Mouse (Mus musculus): Measurements from ENCODE around the gene Zfp11. TPM values are rescaled to one million over a fixed set of nuclear protein-coding genes. Genes with fewer than 3 reads are reported as not detected.
"Not testable (repeated sequence)": the region's sequence is repeated elsewhere in the genome, so short reads cannot be mapped to it uniquely, and the experiment has no call there.

Gene Zfp11
- polyA plus RNA-seq, 1 experiment from 2014 or later = 5.2 TPM

- Histone ChIP-seq H3K27me3 (no peaks in the 10 kb centered on the region), H3K9me3 (replicated peaks) (no peaks in the 10 kb centered on the region), H3K4me1 (0 out of 2 replicates have a peak, but pooled peaks cover 11% of the 10 kb centered on the region), H3K27ac (no peak overlapping the region), H3K36me3 (0 out of 2 replicates have a peak, but pooled peaks cover under 1% of the 10 kb centered on the region), H3K4me2 (no peak overlapping the region), H3K9ac (no peak overlapping the region), H3K4me3 (replicated peaks) (no peak overlapping the region)
- 93% methylated on average over 10 of the region's 10 CpGs for WGBS
- no peak for ATAC-seq (replicated peaks; ENCODE audit: low FRiP score)
Measured at GRCm38 (mm10) chr5:129666271-129666909, 3.5 kb downstream of the Zfp11 start.

- Histone ChIP-seq H3K27me3 (no peaks in the 10 kb centered on the region), H3K9ac (no peak overlapping the region), H3K4me3 (replicated peaks) (no peak overlapping the region), H3K4me1 (0 out of 2 replicates have a peak, but pooled peaks cover 7% of the 10 kb centered on the region), H3K9me3 (replicated peaks) (no peaks in the 10 kb centered on the region), H3K4me2 (no peak overlapping the region), H3K27ac (no peak overlapping the region), H3K36me3 (peaks cover 22% of the 10 kb centered on the region)
- WGBS = 83% methylated on average over 5 of the region's 5 CpGs
- no peak for ATAC-seq (replicated peaks; ENCODE audit: low FRiP score)
Measured at GRCm38 (mm10) chr5:129664090-129664489, 5.8 kb downstream of the Zfp11 start.

- ATAC-seq (replicated peaks; ENCODE audit: low FRiP score) = no peak
- Histone ChIP-seq H3K4me3 (replicated peaks) (no peak overlapping the region), H3K4me1 (no peaks in the 10 kb centered on the region), H3K27ac (no peak overlapping the region), H3K4me2 (no peak overlapping the region), H3K27me3 (no peaks in the 10 kb centered on the region), H3K9me3 (replicated peaks) (no peaks in the 10 kb centered on the region), H3K36me3 (peaks cover 62% of the 10 kb centered on the region), H3K9ac (no peak overlapping the region)
- 93% methylated on average over 15 of the region's 15 CpGs for WGBS
Measured at GRCm38 (mm10) chr5:129657931-129658330, 12.0 kb downstream of the Zfp11 start.

GRCm38 (mm10) chr5:129657016-129657415 is 12.9 kb downstream of the Zfp11 start:
- 98% methylated on average over 10 of the region's 10 CpGs for WGBS
- H3K27ac ChIP-seq = no peak overlapping the region
- H3K9me3 ChIP-seq (replicated peaks) = no peaks in the 10 kb centered on the region
- ATAC-seq (replicated peaks; ENCODE audit: low FRiP score) = no peak
- H3K36me3 ChIP-seq = peaks cover 62% of the 10 kb centered on the region
- no peaks in the 10 kb centered on the region for H3K4me1 ChIP-seq
- H3K4me3 ChIP-seq (replicated peaks) = no peak overlapping the region
- no peaks in the 10 kb centered on the region for H3K27me3 ChIP-seq
- H3K9ac ChIP-seq = no peak overlapping the region
- H3K4me2 ChIP-seq = no peak overlapping the region

- H3K9me3 ChIP-seq (replicated peaks) = no peaks in the 10 kb centered on the region
- H3K27me3 ChIP-seq = no peaks in the 10 kb centered on the region
- no peak overlapping the region for H3K9ac ChIP-seq
- H3K4me2 ChIP-seq = no peak overlapping the region
- WGBS = 93% methylated on average over 5 of the region's 5 CpGs
- H3K4me1 ChIP-seq = no peaks in the 10 kb centered on the region
- no peak overlapping the region for H3K27ac ChIP-seq
- H3K4me3 ChIP-seq (replicated peaks) = no peak overlapping the region
- peaks cover 13% of the 10 kb centered on the region for H3K36me3 ChIP-seq
- ATAC-seq (replicated peaks; ENCODE audit: low FRiP score) = no peak
Measured at GRCm38 (mm10) chr5:129650858-129651257, 19.0 kb downstream of the Zfp11 start.

GRCm38 (mm10) chr5:129632270-129633250 is 37.3 kb downstream of the Zfp11 start:
- H3K4me1 ChIP-seq; H3K9ac ChIP-seq; H3K4me2 ChIP-seq; H3K9me3 ChIP-seq (replicated peaks); H3K27ac ChIP-seq; ATAC-seq (replicated peaks; ENCODE audit: low FRiP score); H3K27me3 ChIP-seq; H3K36me3 ChIP-seq; H3K4me3 ChIP-seq (replicated peaks): not testable (repeated sequence)
- WGBS = 79% methylated on average over 2 of the region's 2 CpGs

GRCm38 (mm10) chr5:129626586-129626985 is 43.3 kb downstream of the Zfp11 start:
- not testable (repeated sequence) for H3K4me1 ChIP-seq; H3K4me2 ChIP-seq; H3K9me3 ChIP-seq (replicated peaks); H3K36me3 ChIP-seq; H3K27me3 ChIP-seq; H3K4me3 ChIP-seq (replicated peaks); ATAC-seq (replicated peaks; ENCODE audit: low FRiP score); H3K9ac ChIP-seq; H3K27ac ChIP-seq
- 63% methylated on average over 4 of the region's 4 CpGs for WGBS

DNA sequence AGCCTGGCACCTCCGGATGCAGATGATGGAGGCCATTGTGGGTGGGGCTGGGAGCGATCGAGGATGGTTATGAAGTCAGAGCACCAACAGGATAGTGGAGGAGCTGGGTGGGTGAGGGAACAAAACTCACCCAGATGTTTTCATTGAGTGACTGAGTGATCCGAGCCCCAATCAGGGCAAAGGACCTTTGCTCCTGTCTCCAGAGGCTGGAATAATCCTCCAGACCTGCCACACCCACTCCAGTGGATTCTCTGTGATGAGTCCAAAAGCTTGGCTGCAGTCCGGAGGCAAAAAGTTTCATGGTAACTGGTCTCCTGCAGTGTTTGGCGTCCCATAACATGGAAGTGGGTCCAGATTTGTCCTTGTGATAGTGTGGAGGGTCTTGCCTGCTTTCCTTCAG is 43.8 kb downstream of the Zfp11 start:
- ATAC-seq (replicated peaks; ENCODE audit: low FRiP score) = no peak
- H3K4me3 ChIP-seq (replicated peaks) = no peak overlapping the region
- no peak overlapping the region for H3K27ac ChIP-seq
- no peaks in the 10 kb centered on the region for H3K4me1 ChIP-seq
- H3K4me2 ChIP-seq = no peak overlapping the region
- no peak overlapping the region for H3K9ac ChIP-seq
- no peaks in the 10 kb centered on the region for H3K27me3 ChIP-seq
- no peaks in the 10 kb centered on the region for H3K36me3 ChIP-seq
- WGBS = 86% methylated on average over 6 of the region's 6 CpGs
- no peaks in the 10 kb centered on the region for H3K9me3 ChIP-seq (replicated peaks)

DNA sequence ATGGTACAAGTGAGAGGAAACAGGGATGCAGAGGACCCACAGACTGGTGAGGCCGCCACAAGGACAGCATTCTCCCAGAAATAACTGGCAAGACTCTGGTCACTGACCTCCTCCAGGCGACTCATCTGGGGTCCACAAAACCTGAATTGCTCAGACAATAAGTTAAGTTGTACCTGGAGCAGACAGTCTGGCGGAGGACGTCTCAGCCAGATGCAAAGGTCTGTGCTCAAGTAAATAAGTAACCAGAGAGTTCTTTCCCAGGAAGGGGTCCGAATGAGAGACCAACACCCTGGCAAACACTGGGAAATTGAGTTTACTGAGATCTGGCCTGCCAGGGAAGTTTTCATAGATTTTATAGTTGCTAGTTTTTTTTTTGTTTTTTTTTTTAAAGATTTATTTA is 48.5 kb downstream of the Zfp11 start:
- no peaks in the 10 kb centered on the region for H3K27me3 ChIP-seq
- H3K27ac ChIP-seq = 0 out of 2 replicates have a peak overlapping the region, but pooled peaks have one; percentile 63
- no peak; the same call in 1 of the 2 replicates for ATAC-seq (replicated peaks; ENCODE audit: low FRiP score)
- no peaks in the 10 kb centered on the region for H3K9me3 ChIP-seq (replicated peaks)
- no peak overlapping the region for H3K9ac ChIP-seq
- 67% methylated on average over 5 of the region's 5 CpGs for WGBS
- no peak overlapping the region for H3K4me2 ChIP-seq
- H3K4me1 ChIP-seq = no peaks in the 10 kb centered on the region
- no peaks in the 10 kb centered on the region for H3K36me3 ChIP-seq
- H3K4me3 ChIP-seq (replicated peaks) = no peak overlapping the region

- not testable (repeated sequence) for ATAC-seq (replicated peaks; ENCODE audit: low FRiP score); H3K27me3 ChIP-seq; H3K4me3 ChIP-seq (replicated peaks); H3K9me3 ChIP-seq (replicated peaks); H3K9ac ChIP-seq; H3K4me2 ChIP-seq; H3K36me3 ChIP-seq; H3K27ac ChIP-seq; H3K4me1 ChIP-seq
- WGBS = 56% methylated on average over 9 of the region's 9 CpGs
Measured at GRCm38 (mm10) chr5:129620600-129620999, 49.3 kb downstream of the Zfp11 start.

DNA sequence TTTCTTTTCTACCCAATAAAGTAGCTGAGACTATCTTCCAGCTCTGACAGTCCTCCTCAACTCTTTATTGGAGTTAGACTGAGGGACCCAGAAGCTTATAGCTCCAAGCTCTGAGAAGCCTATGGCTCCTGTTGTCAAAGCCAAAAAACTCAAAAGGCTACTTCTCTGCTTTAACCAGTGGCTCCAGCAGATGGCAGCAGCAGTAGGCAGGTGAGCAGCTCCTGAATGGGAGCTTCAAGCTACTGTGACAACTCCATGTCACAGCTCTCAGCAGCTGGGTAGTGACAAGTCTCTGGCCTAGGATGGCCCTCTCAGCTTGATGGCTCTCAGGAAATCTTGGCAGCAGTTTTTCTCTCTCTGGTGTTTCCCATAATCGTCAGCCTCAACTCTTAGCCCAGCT is 58.8 kb downstream of the Zfp11 start:
- no peaks in the 10 kb centered on the region for H3K4me1 ChIP-seq
- peak; percentile 66; the same call in 1 of the 2 replicates for ATAC-seq (replicated peaks; ENCODE audit: low FRiP score)
- H3K27me3 ChIP-seq = no peaks in the 10 kb centered on the region
- 19% methylated on average over 1 of the region's 1 CpGs for WGBS
- no peak overlapping the region for H3K4me2 ChIP-seq
- H3K4me3 ChIP-seq (replicated peaks) = no peak overlapping the region
- no peaks in the 10 kb centered on the region for H3K36me3 ChIP-seq
- no peak overlapping the region for H3K27ac ChIP-seq
- no peak overlapping the region for H3K9ac ChIP-seq
- H3K9me3 ChIP-seq (replicated peaks) = no peaks in the 10 kb centered on the region

- Histone ChIP-seq H3K9me3 (replicated peaks) (no peaks in the 10 kb centered on the region), H3K27me3 (no peaks in the 10 kb centered on the region), H3K4me1 (no peaks in the 10 kb centered on the region), H3K9ac (no peak overlapping the region), H3K4me3 (replicated peaks) (no peak overlapping the region), H3K4me2 (no peak overlapping the region), H3K27ac (no peak overlapping the region), H3K36me3 (no peaks in the 10 kb centered on the region)
- 81% methylated on average over 8 of the region's 8 CpGs for WGBS
- ATAC-seq (replicated peaks; ENCODE audit: low FRiP score) = no peak
Measured at GRCm38 (mm10) chr5:129607476-129607875, 62.4 kb downstream of the Zfp11 start.

Data from kidney, embryonic 15.5 days (tissue).